Mouse (Mus musculus) forebrain, embryonic 14.5 days (tissue): Measurements from ENCODE around the gene C4b. TPM values are rescaled to one million over a fixed set of nuclear protein-coding genes. Genes with fewer than 3 reads are reported as not detected.
"Not testable (repeated sequence)": the region's sequence is repeated elsewhere in the genome, so short reads cannot be mapped to it uniquely, and the experiment has no call there.

Source experiments
- ATAC-seq: fragments of 200-750 bp; cut with Nextera tagmentation; 2 replicates; pipeline ENCODE4 v1.8.0; 2017; ENCODE audit warnings: mild to moderate bottlenecking, moderate library complexity
- DNase-seq: peaks from one replicate; pipeline ENCODE4 v3.0.0-alpha.2; 2015; ENCODE audit warnings: low spot score
- H3K27ac ChIP-seq: fragments of 300-500 bp; sonication (generic); 2 replicates; pipeline ENCODE4 v1.5.1; 2014; ENCODE audit warnings: low read depth, mild to moderate bottlenecking, control low read depth, low read length, moderate library complexity
- H3K27me3 ChIP-seq: fragments of 300-500 bp; sonication (generic); replicated peaks from 2 replicates; pipeline ENCODE4 v1.6.1; 2014; ENCODE audit warnings: low read length, control low read depth, mixed read lengths; ENCODE audit not compliant: control insufficient read depth, insufficient read depth
- H3K36me3 ChIP-seq: fragments of 300-500 bp; sonication (generic); 2 replicates; pipeline ENCODE4 v1.6.1; 2014; ENCODE audit warnings: low read length, control low read depth; ENCODE audit not compliant: control insufficient read depth, insufficient read depth
- H3K4me1 ChIP-seq: fragments of 300-500 bp; sonication (generic); 2 replicates; pipeline ENCODE4 v1.6.1; 2014; ENCODE audit warnings: antibody characterized with exemption, low read length, control low read depth; ENCODE audit not compliant: control insufficient read depth, insufficient read depth
- H3K4me2 ChIP-seq: fragments of 300-500 bp; sonication (generic); 2 replicates; pipeline ENCODE4 v1.6.1; 2014; ENCODE audit warnings: mild to moderate bottlenecking, control low read depth, low read length
- H3K4me3 ChIP-seq: fragments of 300-500 bp; sonication (generic); 2 replicates; pipeline ENCODE4 v1.5.1; 2014; ENCODE audit warnings: low read depth, low read length, control low read depth
- H3K9ac ChIP-seq: fragments of 300-500 bp; sonication (generic); 2 replicates; pipeline ENCODE4 v1.6.1; 2014; ENCODE audit warnings: mild to moderate bottlenecking, low read length, control low read depth, moderate library complexity
- H3K9me3 ChIP-seq: fragments of 300-500 bp; sonication (generic); replicated peaks from 2 replicates; pipeline ENCODE4 v1.6.1; 2016; ENCODE audit warnings: low read length, control low read depth, mixed read lengths; ENCODE audit not compliant: control insufficient read depth
- WGBS: fragments of 180-500 bp; shearing (Covaris S2); extraction: QIAGEN DNeasy Blood & Tissue Kit; methylation state at CpG from one replicate; pipeline ENCODE4 v1.1.7; 2014; 5-methylcytosine and 5-hydroxymethylcytosine counted together
- polyA plus RNA-seq: library from polyadenylated mRNA; unstranded; fragments of >200 nt; fragmentation: Nextera tagmentation; extraction: Ambion mirVana; gene quantifications from 2 replicates; pipeline ENCODE4 v1.2.1, GENCODE M21; 2014

Gene C4b
- polyA plus RNA-seq, result not detected in 2 replicates

DNA sequence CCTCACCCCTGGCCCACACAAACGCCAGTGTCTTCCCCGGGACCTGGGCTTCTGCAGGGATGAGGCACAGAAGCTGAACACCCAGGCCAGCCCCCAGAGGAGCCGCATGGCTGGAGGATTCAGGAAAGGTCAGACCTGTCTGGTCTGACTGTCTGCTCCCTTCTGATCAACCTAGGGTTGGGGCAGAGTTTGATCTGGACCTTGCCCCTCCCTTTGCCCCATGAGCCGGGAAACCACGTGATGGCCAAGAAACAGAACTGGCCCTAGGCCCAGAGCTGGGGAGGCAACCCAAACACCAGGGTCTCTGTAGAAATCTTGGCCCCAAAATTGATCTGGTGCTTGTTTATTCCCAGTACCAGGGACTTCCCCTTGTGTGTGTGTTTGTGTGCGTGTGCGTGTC is at the start of gene C4b:
TSS of gene C4b (minus strand) at position 164 of the 400 bp plus-strand sequence.
- Histone ChIP-seq H3K27ac (no peak within 1 kb of the TSS), H3K4me2 (no peak within 1 kb of the TSS), H3K9me3 (no peaks in the 10 kb centered on the region), H3K36me3 (no peaks in the 10 kb centered on the region), H3K9ac (no peak within 1 kb of the TSS), H3K4me1 (no peaks in the 10 kb centered on the region), H3K27me3 (no peaks in the 10 kb centered on the region), H3K4me3 (no peak within 1 kb of the TSS)
- ATAC-seq (no peak), DNase-seq (no peak)
- 90% methylated on average over 7 of the region's 7 CpGs for WGBS

DNA sequence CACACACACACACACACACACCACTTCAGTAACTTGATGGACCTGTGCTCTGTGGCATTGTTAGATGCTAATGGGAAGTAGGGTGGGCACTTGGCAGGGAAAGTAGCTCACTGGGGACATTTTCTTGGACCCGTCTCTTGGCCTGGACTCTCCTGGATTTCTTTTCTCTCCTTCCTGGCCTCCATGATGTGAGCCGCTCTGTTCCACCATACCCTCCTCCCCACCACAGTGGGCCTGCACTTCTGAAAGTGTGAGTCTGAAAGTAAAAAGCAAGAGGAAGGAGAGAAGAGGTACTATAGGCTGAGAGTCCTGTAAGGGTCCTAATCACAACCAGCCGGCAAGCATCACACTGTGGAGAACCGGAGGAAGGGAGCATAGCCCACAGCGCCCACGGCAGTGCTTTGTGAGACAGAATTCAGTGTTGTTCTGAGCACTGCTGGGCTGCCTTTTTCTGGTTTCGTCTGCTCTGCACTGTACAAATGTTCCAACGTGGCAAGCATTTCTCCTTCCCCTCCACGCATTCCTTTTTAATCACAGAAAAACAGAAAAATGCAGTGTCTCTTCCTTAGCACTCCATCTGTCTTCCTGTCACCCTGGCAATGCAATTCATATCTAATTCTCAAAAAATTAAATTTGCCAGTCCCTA is 34.1 kb upstream of the C4b start:
- Histone ChIP-seq H3K4me2 (no peak overlapping the region), H3K4me1 (no peaks in the 10 kb centered on the region), H3K9ac (no peak overlapping the region), H3K36me3 (no peaks in the 10 kb centered on the region), H3K9me3 (peaks cover 5% of the 10 kb centered on the region; the same call in 1 of the 2 replicates), H3K27me3 (no peaks in the 10 kb centered on the region), H3K4me3 (no peak overlapping the region), H3K27ac (no peak overlapping the region)
- DNase-seq (no peak), ATAC-seq (no peak)
- WGBS, result 83% methylated on average over 9 of the region's 9 CpGs

DNA sequence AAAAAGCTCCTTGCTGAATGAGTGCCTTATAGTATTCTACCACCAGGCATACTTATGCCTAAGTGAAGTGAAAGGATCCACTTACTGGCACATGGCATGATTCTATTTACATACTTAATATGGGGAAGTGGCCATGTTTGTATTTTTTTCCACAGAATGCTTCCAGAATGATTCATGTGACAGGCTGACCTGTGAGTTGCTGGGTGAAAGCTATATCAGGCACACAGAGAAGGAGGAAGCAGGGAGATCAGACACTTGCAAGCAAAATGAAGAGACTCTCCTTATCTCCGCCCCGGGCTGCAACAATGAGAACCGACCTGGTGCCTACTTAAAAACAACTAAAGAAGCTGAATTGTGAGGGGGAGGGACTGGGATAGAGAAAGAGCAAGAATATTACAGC is 17.8 kb upstream of the C4b start:
- no peak overlapping the region for H3K4me2 ChIP-seq
- DNase-seq (no peak), ATAC-seq (no peak)
- H3K9me3 ChIP-seq, result no peaks in the 10 kb centered on the region
- H3K9ac ChIP-seq, result no peak overlapping the region
- no peak overlapping the region for H3K27ac ChIP-seq
- no peaks in the 10 kb centered on the region for H3K36me3 ChIP-seq
- no peaks in the 10 kb centered on the region for H3K27me3 ChIP-seq
- H3K4me3 ChIP-seq, result no peak overlapping the region
- no peaks in the 10 kb centered on the region for H3K4me1 ChIP-seq
- WGBS, result 79% methylated on average over 3 of the region's 3 CpGs

DNA sequence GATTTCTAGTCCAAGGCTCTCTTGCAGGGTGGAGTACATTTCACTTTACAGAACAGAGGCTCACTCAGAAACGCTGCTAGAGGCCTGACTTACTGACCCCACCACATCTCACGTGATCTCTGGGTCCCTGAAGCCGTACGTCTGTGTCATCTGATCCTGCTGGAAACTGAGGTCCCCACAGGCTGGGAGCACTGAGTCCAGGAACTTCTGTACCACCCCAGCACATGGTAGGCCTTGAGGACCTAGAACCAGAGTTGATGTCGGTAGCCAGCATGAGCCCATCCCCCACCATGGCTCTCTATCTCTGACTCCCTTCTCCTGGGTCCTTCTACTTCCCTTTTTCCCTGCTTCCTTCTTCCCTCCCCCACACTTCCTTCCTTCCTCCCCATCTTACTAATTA is 2.8 kb upstream of the C4b start:
- H3K27ac ChIP-seq, result no peak overlapping the region
- H3K4me1 ChIP-seq, result no peaks in the 10 kb centered on the region
- DNase-seq (no peak), ATAC-seq (no peak)
- no peak overlapping the region for H3K9ac ChIP-seq
- no peaks in the 10 kb centered on the region for H3K36me3 ChIP-seq
- H3K4me2 ChIP-seq, result no peak overlapping the region
- H3K27me3 ChIP-seq, result no peaks in the 10 kb centered on the region
- WGBS, result 80% methylated on average over 5 of the region's 5 CpGs
- H3K4me3 ChIP-seq, result no peak overlapping the region
- 0 out of 2 replicates have a peak, but pooled peaks cover 2% of the 10 kb centered on the region for H3K9me3 ChIP-seq

DNA sequence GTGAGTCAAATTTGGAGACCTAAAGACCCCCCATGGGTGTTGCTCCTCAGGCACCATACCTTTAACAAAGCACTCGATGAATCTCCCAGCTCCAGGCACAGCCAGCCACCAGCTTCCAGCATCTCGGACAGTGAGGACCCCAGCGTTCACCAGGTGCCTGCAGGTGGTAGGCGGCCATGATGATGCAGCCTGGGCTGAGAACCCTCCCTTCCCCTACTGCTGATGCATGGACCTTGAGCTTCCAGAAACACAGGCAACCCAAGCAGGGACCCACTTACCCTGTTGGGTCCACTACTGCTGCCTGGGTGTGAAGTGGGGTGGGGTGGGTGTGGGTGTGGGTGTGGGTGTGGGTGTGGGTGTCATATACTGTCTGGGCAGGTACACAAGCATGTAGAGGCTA is 1.5 kb upstream of the C4b start:
- not testable (repeated sequence) for H3K4me2 ChIP-seq, H3K9me3 ChIP-seq, H3K27me3 ChIP-seq, H3K27ac ChIP-seq, DNase-seq, H3K36me3 ChIP-seq, H3K4me1 ChIP-seq, H3K9ac ChIP-seq, H3K4me3 ChIP-seq, ATAC-seq
- 87% methylated on average over 4 of the region's 4 CpGs for WGBS

DNA sequence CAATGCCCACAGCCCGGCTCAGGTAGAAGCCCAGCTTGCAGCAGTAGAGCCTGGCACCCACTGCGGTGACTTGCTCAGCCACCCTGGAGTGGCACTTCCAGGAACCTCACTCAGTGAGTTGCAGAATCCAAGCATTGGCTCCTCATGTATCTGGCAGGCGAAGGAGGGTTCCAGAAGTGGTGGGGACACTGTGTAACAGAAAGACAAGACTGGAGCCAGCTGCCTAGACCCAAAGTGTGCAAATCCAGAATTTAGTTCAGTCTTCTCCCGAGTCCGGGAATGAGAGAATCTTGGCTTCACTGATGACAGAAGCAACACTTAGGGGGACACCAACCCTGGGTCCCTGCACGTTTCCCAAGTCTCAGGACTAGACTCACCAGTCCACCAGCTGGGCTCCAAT is 929 bp upstream of the C4b start:
- H3K4me2 ChIP-seq, H3K27ac ChIP-seq, H3K4me3 ChIP-seq, H3K27me3 ChIP-seq, ATAC-seq, H3K9me3 ChIP-seq, H3K36me3 ChIP-seq, H3K4me1 ChIP-seq, H3K9ac ChIP-seq, DNase-seq: not testable (repeated sequence)
- 87% methylated on average over 6 of the region's 6 CpGs for WGBS

DNA sequence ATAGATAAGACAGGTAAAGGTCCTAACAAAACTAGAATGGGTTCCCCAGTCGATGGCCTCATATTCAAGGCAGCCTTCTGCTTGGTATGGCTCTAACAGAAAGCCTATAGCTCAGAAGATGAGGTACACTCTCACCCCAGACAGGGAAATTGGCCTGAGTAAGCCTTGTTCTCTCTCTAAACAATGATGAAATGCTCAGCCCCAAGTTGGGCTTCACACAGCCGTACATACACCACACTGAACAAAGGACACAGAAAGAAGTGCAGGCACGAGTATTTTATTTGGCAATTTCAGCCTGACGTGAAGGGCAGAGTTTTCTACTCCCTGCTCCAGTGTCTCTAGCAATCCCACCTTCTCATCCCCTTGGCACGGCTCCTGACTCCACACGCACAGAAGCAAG is 524 bp upstream of the C4b start:
- Histone ChIP-seq H3K9me3 (0 out of 2 replicates have a peak, but pooled peaks cover 2% of the 10 kb centered on the region), H3K4me1 (no peaks in the 10 kb centered on the region), H3K9ac (no peak overlapping the region), H3K4me2 (no peak overlapping the region), H3K27ac (no peak overlapping the region), H3K27me3 (no peaks in the 10 kb centered on the region), H3K4me3 (no peak overlapping the region), H3K36me3 (no peaks in the 10 kb centered on the region)
- ATAC-seq, result no peak
- DNase-seq, result no peak
- 81% methylated on average over 6 of the region's 6 CpGs for WGBS

DNA sequence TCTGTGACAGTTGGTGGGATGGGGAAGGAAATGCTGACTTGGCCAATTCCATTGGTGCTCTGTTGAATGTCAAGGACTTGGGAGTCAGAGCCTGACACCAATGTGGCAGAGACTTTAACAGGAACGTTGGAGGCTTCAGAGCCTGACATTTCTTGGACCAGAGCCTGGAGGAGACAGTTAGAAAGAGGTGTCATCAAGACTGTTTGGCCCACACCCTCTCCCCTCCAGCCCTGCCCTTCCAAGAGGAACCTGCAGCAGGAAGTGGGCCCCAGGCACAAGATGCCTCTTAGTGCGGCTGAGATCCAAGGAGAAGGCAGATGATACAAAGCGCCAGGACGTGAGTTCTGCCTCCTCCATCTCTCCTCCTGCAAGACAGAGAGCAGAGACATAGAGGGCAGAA is 3.4 kb downstream of the C4b start:
- ATAC-seq (no peak), DNase-seq (no peak)
- Histone ChIP-seq H3K27me3 (no peaks in the 10 kb centered on the region), H3K9ac (no peak overlapping the region), H3K4me1 (no peaks in the 10 kb centered on the region), H3K36me3 (no peaks in the 10 kb centered on the region), H3K4me3 (no peak overlapping the region), H3K9me3 (no peaks in the 10 kb centered on the region), H3K27ac (no peak overlapping the region), H3K4me2 (no peak overlapping the region)
- WGBS, result 81% methylated on average over 4 of the region's 4 CpGs

DNA sequence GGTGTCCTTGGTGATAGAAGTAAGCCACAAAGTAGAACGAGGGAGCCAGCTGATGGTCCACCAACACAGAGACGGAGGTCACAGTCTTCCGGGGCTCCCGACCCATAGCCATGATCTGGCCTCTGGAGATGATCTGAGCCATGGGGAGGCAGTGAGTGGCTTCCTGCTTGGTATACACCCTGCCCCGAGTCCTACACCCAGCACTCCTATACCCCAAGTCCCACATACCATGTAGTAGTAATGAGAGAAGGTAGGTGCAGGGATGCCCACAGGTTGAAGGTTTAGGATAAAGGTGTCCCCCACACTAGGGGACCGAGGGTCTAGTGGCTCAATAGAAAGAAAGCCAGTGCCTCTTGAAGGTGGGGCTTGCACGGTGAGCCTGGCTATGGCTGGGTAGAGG is 4.0 kb downstream of the C4b start:
- not testable (repeated sequence) for H3K4me2 ChIP-seq, DNase-seq, H3K27me3 ChIP-seq, H3K4me1 ChIP-seq, ATAC-seq, H3K27ac ChIP-seq, H3K4me3 ChIP-seq, H3K36me3 ChIP-seq, H3K9ac ChIP-seq, H3K9me3 ChIP-seq
- 79% methylated on average over 7 of the region's 7 CpGs for WGBS
